Mouse (Mus musculus) thymus, adult 2 months (tissue): ENCODE measurements around the gene Snap47. TPM values are rescaled to one million over a fixed set of nuclear protein-coding genes. Genes with fewer than 3 reads are reported as not detected.
A peak's percentile ranks its signal among the peaks of the same experiment; 100 is the strongest.

Experiments used
- DNase-seq: peaks from one replicate; pipeline ENCODE4 v3.0.0; 2021
- H3K27ac ChIP-seq: fragments of 200-500 bp; 2 replicates; pipeline ENCODE4 v1.5.1; 2012; ENCODE audit warnings: low read length, control low read depth; ENCODE audit not compliant: control insufficient read depth, insufficient read depth
- H3K27me3 ChIP-seq: fragments of 200-500 bp; 2 replicates; pipeline ENCODE4 v1.6.1; 2012; ENCODE audit warnings: mild to moderate bottlenecking, low read length, moderate library complexity, mixed read lengths; ENCODE audit not compliant: control insufficient read depth, insufficient read depth
- H3K36me3 ChIP-seq: fragments of 200-500 bp; 2 replicates; pipeline ENCODE4 v1.6.1; 2012; ENCODE audit warnings: mild to moderate bottlenecking, low read length, moderate library complexity; ENCODE audit not compliant: control insufficient read depth, insufficient read depth
- H3K4me1 ChIP-seq: fragments of 200-500 bp; replicated peaks from 2 replicates; pipeline ENCODE4 v1.6.1; 2012; ENCODE audit warnings: low read length; ENCODE audit not compliant: control insufficient read depth, insufficient read depth
- H3K4me3 ChIP-seq: fragments of 200-500 bp; 2 replicates; pipeline ENCODE4 v1.5.1; 2012; ENCODE audit warnings: mild to moderate bottlenecking, low read length, control low read depth, moderate library complexity; ENCODE audit not compliant: control insufficient read depth, insufficient read depth
- CTCF ChIP-seq: fragments of 200-500 bp; IDR thresholded peaks from 2 replicates; pipeline ENCODE4 v1.5.1; 2012; ENCODE audit warnings: mild to moderate bottlenecking, control low read depth, low read length, moderate library complexity, borderline replicate concordance; ENCODE audit not compliant: control insufficient read depth, poor library complexity, insufficient read depth; ENCODE audit errors: extremely low read depth
- POLR2A ChIP-seq: fragments of 200-500 bp; IDR thresholded peaks from 2 replicates; pipeline ENCODE4 v1.6.1; 2012; ENCODE audit warnings: mild to moderate bottlenecking, low read length, control low read depth, moderate library complexity; ENCODE audit not compliant: control insufficient read depth, poor library complexity, insufficient read depth; ENCODE audit errors: extremely low read depth
- WGBS: fragments of 180-500 bp; shearing (Covaris S2); methylation state at CpG from one replicate; pipeline ENCODE4 v1.1.7; 2018; 5-methylcytosine and 5-hydroxymethylcytosine counted together
- polyA plus RNA-seq: library from polyadenylated mRNA; depleted of rRNA; stranded (reverse); fragments of >200 nt; gene quantifications from 2 replicates; pipeline ENCODE4 v1.2.3, GENCODE M21; 2012; rRNA removed

Snap47 gene
- 35.1 and 36.8 TPM in 2 replicates for polyA plus RNA-seq

DNA sequence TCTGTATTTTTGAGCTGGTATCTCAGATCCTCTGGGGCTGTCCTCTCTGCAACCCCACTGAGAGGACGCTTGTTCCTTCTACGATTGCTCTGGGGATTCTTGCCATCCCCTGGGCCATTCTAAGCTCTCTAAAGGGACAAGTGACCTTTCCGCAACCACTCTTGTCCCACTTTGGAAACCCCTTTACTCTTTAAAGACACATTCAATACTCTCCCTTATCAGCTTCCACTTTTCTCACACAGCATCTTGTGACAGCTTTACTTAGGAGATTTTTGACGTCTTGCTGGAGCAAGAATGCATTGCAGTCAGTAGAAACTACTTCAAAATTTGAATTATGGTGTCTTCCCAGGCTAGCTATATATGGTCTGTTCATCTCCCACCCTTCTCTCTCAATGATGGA is at the start of gene Snap47:
Gene Snap47, minus strand, starts transcription at position 101 of the 400 bp plus-strand sequence.
- no peak for DNase-seq
- Histone ChIP-seq H3K36me3 (peaks cover 26% of the 10 kb centered on the region; the same call in 1 of the 2 replicates), H3K27me3 (no peaks in the 10 kb centered on the region), H3K4me3 (peak within 1 kb of the TSS; percentile 87), H3K27ac (peak within 1 kb of the TSS; percentile 57; the same call in 1 of the 2 replicates), H3K4me1 (peaks cover 11% of the 10 kb centered on the region)
- TF ChIP-seq POLR2A (no peak), CTCF (no peak)
- WGBS: 91% methylated on average over 4 of the region's 4 CpGs

DNA sequence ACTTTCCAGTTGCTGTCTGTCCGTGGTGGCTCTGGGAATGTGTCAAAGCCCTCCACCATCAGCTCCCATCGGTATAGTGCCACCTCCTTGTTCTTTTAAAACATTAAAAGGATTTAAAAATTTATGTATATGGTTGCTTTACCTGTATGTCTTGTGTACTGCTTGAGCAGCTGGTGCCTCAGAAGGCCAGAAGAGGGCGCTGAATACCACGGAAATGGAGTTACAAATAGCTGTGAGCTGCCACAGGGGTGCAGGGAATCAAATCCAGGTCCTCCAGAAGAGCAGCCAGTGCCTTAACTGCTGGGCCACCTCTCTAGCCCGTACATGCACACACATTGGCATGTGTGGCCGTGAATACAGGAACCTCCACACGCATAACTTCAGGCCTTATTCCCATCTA is 46.8 kb upstream of the Snap47 start:
- Histone ChIP-seq H3K36me3 (peaks cover 63% of the 10 kb centered on the region), H3K4me3 (no peak overlapping the region), H3K27me3 (no peaks in the 10 kb centered on the region), H3K27ac (no peak overlapping the region), H3K4me1 (no peaks in the 10 kb centered on the region)
- DNase-seq: no peak
- no peak for TF ChIP-seq CTCF
- no peak for TF ChIP-seq POLR2A
- WGBS: 96% methylated on average over 7 of the region's 7 CpGs

DNA sequence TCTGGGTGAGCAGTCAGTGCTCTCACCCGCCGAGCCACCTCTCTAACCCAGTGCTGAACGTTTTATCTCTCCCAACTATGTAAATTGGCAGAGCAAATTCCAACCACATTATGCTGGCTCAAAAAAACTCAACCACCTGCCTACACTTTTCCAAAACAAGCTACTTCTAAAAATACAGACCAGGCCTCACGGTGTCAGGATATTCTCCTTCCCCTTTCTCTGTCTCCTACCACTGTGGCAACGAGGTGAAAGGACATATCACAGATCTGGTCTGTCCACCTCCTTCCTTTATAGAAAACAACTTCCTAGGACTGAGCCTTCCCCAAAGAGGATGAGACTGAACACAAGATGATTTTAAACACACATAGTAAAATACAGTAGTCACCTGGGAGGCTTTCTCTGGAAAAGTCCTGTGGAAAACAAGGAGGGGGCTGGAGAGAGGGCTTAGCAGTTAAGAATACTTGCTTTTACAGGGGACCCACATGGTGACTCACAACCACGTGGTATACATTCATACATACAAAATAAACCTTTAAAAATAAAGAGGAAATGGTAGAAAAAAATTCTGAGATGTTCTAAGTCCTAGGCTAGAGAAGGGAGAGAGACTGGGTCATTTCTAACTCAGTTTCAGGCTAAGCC is 45.8 kb upstream of the Snap47 start:
- WGBS: 77% methylated on average over 6 of the region's 6 CpGs
- Histone ChIP-seq H3K4me1 (no peaks in the 10 kb centered on the region), H3K27me3 (no peaks in the 10 kb centered on the region), H3K27ac (no peak overlapping the region), H3K4me3 (no peak overlapping the region), H3K36me3 (peaks cover 63% of the 10 kb centered on the region)
- DNase-seq: no peak
- TF ChIP-seq POLR2A (no peak), CTCF (no peak)

DNA sequence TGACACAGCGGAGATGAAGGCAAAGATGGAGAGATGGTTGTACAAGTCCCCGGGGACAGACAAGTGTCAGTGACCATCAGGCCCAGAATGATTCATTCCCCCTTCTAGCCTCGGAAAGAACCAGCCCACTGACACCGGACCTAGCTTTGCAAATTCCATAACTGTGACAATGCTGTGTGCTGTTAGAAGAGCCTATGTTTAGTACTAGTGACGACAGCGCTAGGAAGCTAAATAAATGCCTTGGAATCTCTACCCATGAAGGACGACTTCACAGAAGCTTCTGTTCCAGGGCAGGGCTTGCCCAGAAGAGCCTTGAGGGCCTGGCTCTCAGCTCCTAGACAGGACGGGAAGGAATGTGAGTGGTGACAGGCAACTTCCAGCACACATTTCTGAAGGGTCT is 35.2 kb upstream of the Snap47 start:
- TF ChIP-seq POLR2A: no peak
- TF ChIP-seq CTCF: no peak
- no peak overlapping the region for H3K27ac ChIP-seq
- no peak overlapping the region for H3K4me3 ChIP-seq
- DNase-seq: no peak
- H3K4me1 ChIP-seq: no peaks in the 10 kb centered on the region
- peaks cover 39% of the 10 kb centered on the region for H3K36me3 ChIP-seq
- WGBS: 96% methylated on average over 8 of the region's 8 CpGs
- no peaks in the 10 kb centered on the region for H3K27me3 ChIP-seq

DNA sequence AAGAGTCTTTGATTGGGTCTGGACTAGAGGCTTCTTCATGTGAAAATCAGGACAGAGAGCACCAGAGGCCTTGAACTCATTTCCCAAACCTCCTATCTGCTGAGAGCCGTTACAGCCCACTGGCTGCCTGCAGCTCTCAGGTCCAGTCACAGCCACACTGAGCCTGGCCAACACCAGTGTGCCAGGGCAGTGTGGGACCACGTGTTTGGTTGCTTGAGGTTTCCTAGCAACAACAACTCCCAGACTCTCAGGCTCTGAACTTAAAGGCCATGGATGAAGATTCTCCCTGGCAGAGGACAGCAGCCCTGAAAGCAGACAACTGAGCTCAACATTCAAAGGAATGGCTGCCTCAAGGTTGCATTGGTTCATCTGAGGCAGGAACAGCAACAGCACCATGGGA is 34.7 kb upstream of the Snap47 start:
- Histone ChIP-seq H3K27ac (no peak overlapping the region), H3K27me3 (no peaks in the 10 kb centered on the region), H3K4me3 (no peak overlapping the region), H3K4me1 (no peaks in the 10 kb centered on the region), H3K36me3 (peaks cover 35% of the 10 kb centered on the region)
- TF ChIP-seq POLR2A (no peak), CTCF (no peak)
- WGBS: 87% methylated on average over 2 of the region's 2 CpGs
- no peak for DNase-seq

DNA sequence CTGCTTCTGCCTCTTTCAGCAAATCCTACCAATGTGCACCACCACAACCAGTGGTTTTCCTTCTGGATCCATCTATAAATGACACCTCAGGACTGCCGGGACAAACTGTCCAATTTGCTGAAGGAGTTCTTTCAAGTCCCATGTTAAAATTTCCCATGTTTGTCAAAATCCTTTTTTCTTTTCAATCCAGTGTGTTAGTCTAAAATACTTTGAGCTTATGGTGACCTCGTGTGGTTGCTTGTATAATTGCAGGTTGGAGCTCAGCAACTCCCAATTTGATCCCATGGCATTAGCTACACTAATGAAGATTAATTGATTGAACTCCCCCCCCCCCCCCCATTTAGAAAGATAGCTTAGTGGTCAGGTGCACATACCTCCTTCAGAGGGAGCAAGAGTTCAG is 32.2 kb upstream of the Snap47 start:
- Histone ChIP-seq H3K4me1 (no peaks in the 10 kb centered on the region), H3K27ac (no peak overlapping the region), H3K27me3 (no peaks in the 10 kb centered on the region), H3K4me3 (no peak overlapping the region), H3K36me3 (peaks cover 22% of the 10 kb centered on the region)
- 7% methylated on average over 2 of the region's 2 CpGs for WGBS
- peak; percentile 38 for DNase-seq
- TF ChIP-seq POLR2A (no peak), CTCF (no peak)
